ENCODE assay signal across 21 mouse cellular contexts in the genomic region with DNA sequence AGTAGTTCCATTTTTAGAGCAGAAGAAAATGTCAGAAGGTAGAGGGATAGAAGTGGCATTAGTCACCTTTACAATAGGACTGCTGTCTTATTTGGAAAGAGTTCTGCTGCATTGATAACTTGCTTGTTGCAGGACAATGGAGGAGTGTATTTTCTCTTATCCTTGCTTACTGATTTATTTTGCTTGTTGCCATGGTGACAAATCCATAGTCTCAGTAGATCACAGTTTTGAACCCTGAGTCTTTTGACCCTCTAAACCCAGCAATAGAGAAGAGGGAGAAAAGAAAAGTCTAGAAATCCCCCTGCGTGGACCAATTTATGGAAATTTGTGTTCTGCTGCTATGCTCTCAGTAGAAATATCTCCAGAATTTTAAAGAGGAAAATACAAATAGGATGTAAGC.
"Had no signal": no experiment of that assay in that cellular context is flagged by ENCODE, and none has a peak within 500 bp of the region (broad histone marks: within the 10 kb centered on the region; RNA-seq: fewer than 3 reads in every experiment).

No protein-coding gene starts in this region.

- ATAC-seq: intestine, embryonic 15.5 days; liver, postnatal 0 days; lung, postnatal 0 days had no signal

- H3K9me3 ChIP-seq: intestine, embryonic 15.5 days; limb, embryonic 12.5 days; limb, embryonic 15.5 days; neural tube, embryonic 13.5 days; stomach, embryonic 15.5 days had no signal

- H3K27ac ChIP-seq: intestine, embryonic 15.5 days; limb, embryonic 12.5 days; limb, embryonic 15.5 days; liver, embryonic 14.5 days; neural tube, embryonic 13.5 days; stomach, embryonic 15.5 days had no signal

- H3K9ac ChIP-seq: intestine, embryonic 15.5 days; limb, embryonic 12.5 days; limb, embryonic 15.5 days; liver, embryonic 14.5 days; liver, postnatal 0 days; lung, embryonic 14.5 days; neural tube, embryonic 13.5 days; stomach, embryonic 15.5 days had no signal

- H3K4me1 ChIP-seq: intestine, embryonic 15.5 days; limb, embryonic 12.5 days; limb, embryonic 15.5 days; megakaryocyte, embryonic 14.5 days; neural tube, embryonic 13.5 days; stomach, embryonic 15.5 days had no signal

- H3K4me3 ChIP-seq: intestine, embryonic 15.5 days; limb, embryonic 12.5 days; limb, embryonic 15.5 days; megakaryocyte, embryonic 14.5 days; myocyte; neural tube, embryonic 13.5 days; stomach, embryonic 15.5 days had no signal

- H3K27me3 ChIP-seq: intestine, embryonic 15.5 days; limb, embryonic 12.5 days; limb, embryonic 15.5 days; megakaryocyte, embryonic 14.5 days; neural tube, embryonic 13.5 days; stomach, embryonic 15.5 days had no signal

- DNase-seq: kidney, adult 11 months; kidney, adult 8-10 months; kidney, postnatal 14 days; kidney, postnatal 4 days; left cerebral cortex, postnatal 4 days; liver, postnatal 0 days; lung, embryonic 14.5 days; retina, postnatal 1 day; right cerebral cortex, postnatal 25 days; spleen, adult 18-20 months; thymus, postnatal 25 days had no signal

- H3K4me2 ChIP-seq: intestine, embryonic 15.5 days; limb, embryonic 12.5 days; limb, embryonic 15.5 days; liver, embryonic 11.5 days; lung, embryonic 14.5 days; neural tube, embryonic 13.5 days; stomach, embryonic 15.5 days had no signal

- H3K36me3 ChIP-seq: intestine, embryonic 15.5 days; limb, embryonic 12.5 days; limb, embryonic 15.5 days; neural tube, embryonic 13.5 days; stomach, embryonic 15.5 days had no signal
